Mouse (Mus musculus) embryonic facial prominence, embryonic 15.5 days (tissue): Measurements from ENCODE around the gene Cd274. TPM values are rescaled to one million over a fixed set of nuclear protein-coding genes. Genes with fewer than 3 reads are reported as not detected.

Experiments
- ATAC-seq: fragments of 200-750 bp; cut with Nextera tagmentation; 2 replicates; pipeline ENCODE4 v1.8.0; 2017; ENCODE audit warnings: low read depth, moderate TSS enrichment; ENCODE audit not compliant: insufficient number of reproducible peaks, low FRiP score, low TSS enrichment
- H3K27ac ChIP-seq: fragments of 300-500 bp; sonication (generic); replicated peaks from 2 replicates; pipeline ENCODE4 v1.5.1; 2015; ENCODE audit warnings: mild to moderate bottlenecking, inconsistent platforms
- H3K27me3 ChIP-seq: fragments of 300-500 bp; sonication (generic); 2 replicates; pipeline ENCODE4 v1.6.1; 2015; ENCODE audit warnings: inconsistent platforms
- H3K36me3 ChIP-seq: fragments of 300-500 bp; sonication (generic); 2 replicates; pipeline ENCODE4 v1.6.1; 2015; ENCODE audit warnings: mild to moderate bottlenecking, inconsistent platforms
- H3K4me1 ChIP-seq: fragments of 300-500 bp; sonication (generic); 2 replicates; pipeline ENCODE4 v1.6.1; 2015; ENCODE audit warnings: inconsistent platforms
- H3K4me2 ChIP-seq: fragments of 300-500 bp; sonication (generic); replicated peaks from 2 replicates; pipeline ENCODE4 v1.6.1; 2015; ENCODE audit warnings: mild to moderate bottlenecking, inconsistent platforms
- H3K4me3 ChIP-seq: fragments of 300-500 bp; sonication (generic); replicated peaks from 2 replicates; pipeline ENCODE4 v1.5.1; 2015; ENCODE audit warnings: mild to moderate bottlenecking, inconsistent platforms
- H3K9ac ChIP-seq: fragments of 300-500 bp; sonication (generic); 2 replicates; pipeline ENCODE4 v1.6.1; 2015; ENCODE audit warnings: inconsistent platforms
- H3K9me3 ChIP-seq: fragments of 300-500 bp; sonication (generic); replicated peaks from 2 replicates; pipeline ENCODE4 v1.6.1; 2016; ENCODE audit warnings: inconsistent platforms
- WGBS: fragments of 180-500 bp; shearing (Covaris S2); methylation state at CpG from one replicate; pipeline ENCODE4 v1.1.7; 2015; 5-methylcytosine and 5-hydroxymethylcytosine counted together
- polyA plus RNA-seq: library from polyadenylated mRNA; unstranded; fragments of >200 nt; fragmentation: Nextera tagmentation; extraction: Ambion mirVana; gene quantifications from 2 replicates; pipeline ENCODE4 v1.2.1, GENCODE M21; 2015

Gene Cd274
- polyA plus RNA-seq, 1 experiment from 2014 or later, result 0.72 TPM

GRCm38 (mm10) chr19:29416393-29416902, 49.2 kb downstream of the Cd274 start:
- Histone ChIP-seq H3K27ac (no peak overlapping the region), H3K9ac (no peak overlapping the region), H3K9me3 (no peaks in the 10 kb centered on the region), H3K4me2 (no peak overlapping the region), H3K36me3 (no peaks in the 10 kb centered on the region), H3K4me3 (no peak overlapping the region), H3K4me1 (peaks cover 7% of the 10 kb centered on the region; the same call in 1 of the 2 replicates), H3K27me3 (no peaks in the 10 kb centered on the region)
- WGBS, result 72% methylated on average over 3 of the region's 3 CpGs
- no peak for ATAC-seq

- WGBS, result 77% methylated on average over 2 of the region's 2 CpGs
- no peak overlapping the region for H3K4me2 ChIP-seq
- peaks cover 7% of the 10 kb centered on the region; the same call in 1 of the 2 replicates for H3K4me1 ChIP-seq
- H3K27ac ChIP-seq, result no peak overlapping the region
- H3K4me3 ChIP-seq, result no peak overlapping the region
- ATAC-seq, result no peak
- H3K9me3 ChIP-seq, result no peaks in the 10 kb centered on the region
- H3K27me3 ChIP-seq, result no peaks in the 10 kb centered on the region
- no peak overlapping the region for H3K9ac ChIP-seq
- H3K36me3 ChIP-seq, result no peaks in the 10 kb centered on the region
These were observed 49.9 kb downstream of the Cd274 start for GRCm38 (mm10) chr19:29417188-29417587.

- Histone ChIP-seq H3K4me1 (peaks cover 7% of the 10 kb centered on the region; the same call in 1 of the 2 replicates), H3K4me2 (no peak overlapping the region), H3K4me3 (no peak overlapping the region), H3K9ac (no peak overlapping the region), H3K27me3 (no peaks in the 10 kb centered on the region), H3K27ac (no peak overlapping the region), H3K36me3 (no peaks in the 10 kb centered on the region), H3K9me3 (no peaks in the 10 kb centered on the region)
- no peak for ATAC-seq
- 78% methylated on average over 2 of the region's 2 CpGs for WGBS
These were observed 50.6 kb downstream of the Cd274 start for GRCm38 (mm10) chr19:29417894-29418293.

GRCm38 (mm10) chr19:29418661-29419115, 51.4 kb downstream of the Cd274 start:
- H3K4me3 ChIP-seq, result no peak overlapping the region
- H3K9ac ChIP-seq, result no peak overlapping the region
- H3K9me3 ChIP-seq, result no peaks in the 10 kb centered on the region
- no peak overlapping the region for H3K4me2 ChIP-seq
- 50% methylated on average over 9 of the region's 9 CpGs for WGBS
- H3K27ac ChIP-seq, result 0 out of 2 replicates have a peak overlapping the region, but pooled peaks have one; percentile 17
- ATAC-seq, result no peak
- no peaks in the 10 kb centered on the region for H3K36me3 ChIP-seq
- H3K4me1 ChIP-seq, result peaks cover 1% of the 10 kb centered on the region; the same call in 1 of the 2 replicates
- no peaks in the 10 kb centered on the region for H3K27me3 ChIP-seq

GRCm38 (mm10) chr19:29419506-29419905, 52.3 kb downstream of the Cd274 start:
- no peak overlapping the region for H3K9ac ChIP-seq
- no peaks in the 10 kb centered on the region for H3K36me3 ChIP-seq
- no peaks in the 10 kb centered on the region for H3K4me1 ChIP-seq
- 56% methylated on average over 3 of the region's 3 CpGs for WGBS
- H3K4me2 ChIP-seq, result no peak overlapping the region
- no peaks in the 10 kb centered on the region for H3K9me3 ChIP-seq
- H3K4me3 ChIP-seq, result no peak overlapping the region
- no peak for ATAC-seq
- no peak overlapping the region for H3K27ac ChIP-seq
- no peaks in the 10 kb centered on the region for H3K27me3 ChIP-seq

GRCm38 (mm10) chr19:29419946-29420345, 52.7 kb downstream of the Cd274 start:
- H3K4me3 ChIP-seq, result no peak overlapping the region
- no peak overlapping the region for H3K27ac ChIP-seq
- H3K4me1 ChIP-seq, result no peaks in the 10 kb centered on the region
- H3K4me2 ChIP-seq, result no peak overlapping the region
- H3K9me3 ChIP-seq, result no peaks in the 10 kb centered on the region
- no peak for ATAC-seq
- no peaks in the 10 kb centered on the region for H3K36me3 ChIP-seq
- H3K9ac ChIP-seq, result no peak overlapping the region
- H3K27me3 ChIP-seq, result no peaks in the 10 kb centered on the region

GRCm38 (mm10) chr19:29420397-29420796, 53.1 kb downstream of the Cd274 start:
- 68% methylated on average over 8 of the region's 8 CpGs for WGBS
- Histone ChIP-seq H3K9ac (no peak overlapping the region), H3K4me3 (no peak overlapping the region), H3K36me3 (no peaks in the 10 kb centered on the region), H3K4me2 (no peak overlapping the region), H3K4me1 (no peaks in the 10 kb centered on the region), H3K27me3 (no peaks in the 10 kb centered on the region), H3K27ac (no peak overlapping the region), H3K9me3 (no peaks in the 10 kb centered on the region)
- no peak for ATAC-seq

- ATAC-seq, result no peak
- 87% methylated on average over 16 of the region's 16 CpGs for WGBS
- H3K9me3 ChIP-seq, result no peaks in the 10 kb centered on the region
- H3K4me1 ChIP-seq, result no peaks in the 10 kb centered on the region
- no peaks in the 10 kb centered on the region for H3K27me3 ChIP-seq
- H3K4me2 ChIP-seq, result no peak overlapping the region
- no peak overlapping the region for H3K27ac ChIP-seq
- no peak overlapping the region for H3K9ac ChIP-seq
- H3K36me3 ChIP-seq, result no peaks in the 10 kb centered on the region
- H3K4me3 ChIP-seq, result no peak overlapping the region
These were observed 54.9 kb downstream of the Cd274 start for GRCm38 (mm10) chr19:29422013-29422645.

GRCm38 (mm10) chr19:29422796-29423195, 55.5 kb downstream of the Cd274 start:
- no peak overlapping the region for H3K4me3 ChIP-seq
- no peaks in the 10 kb centered on the region for H3K27me3 ChIP-seq
- no peak overlapping the region for H3K4me2 ChIP-seq
- no peak overlapping the region for H3K9ac ChIP-seq
- no peaks in the 10 kb centered on the region for H3K9me3 ChIP-seq
- WGBS, result 82% methylated on average over 7 of the region's 7 CpGs
- no peaks in the 10 kb centered on the region for H3K4me1 ChIP-seq
- H3K36me3 ChIP-seq, result no peaks in the 10 kb centered on the region
- H3K27ac ChIP-seq, result no peak overlapping the region
- no peak for ATAC-seq

- Histone ChIP-seq H3K27me3 (no peaks in the 10 kb centered on the region), H3K4me1 (no peaks in the 10 kb centered on the region), H3K9me3 (no peaks in the 10 kb centered on the region), H3K27ac (no peak overlapping the region), H3K9ac (no peak overlapping the region), H3K4me3 (no peak overlapping the region), H3K4me2 (no peak overlapping the region), H3K36me3 (no peaks in the 10 kb centered on the region)
- WGBS, result 74% methylated on average over 3 of the region's 3 CpGs
- ATAC-seq, result no peak
These were observed 63.3 kb downstream of the Cd274 start for GRCm38 (mm10) chr19:29430516-29430915.

- Histone ChIP-seq H3K9me3 (no peaks in the 10 kb centered on the region), H3K36me3 (no peaks in the 10 kb centered on the region), H3K4me3 (no peak overlapping the region), H3K9ac (no peak overlapping the region), H3K27me3 (no peaks in the 10 kb centered on the region), H3K4me2 (no peak overlapping the region), H3K4me1 (no peaks in the 10 kb centered on the region), H3K27ac (no peak overlapping the region)
- 65% methylated on average over 3 of the region's 3 CpGs for WGBS
- no peak for ATAC-seq
These were observed 63.7 kb downstream of the Cd274 start for GRCm38 (mm10) chr19:29430953-29431352.
